Mouse (Mus musculus) CH12.LX (cell line): ENCODE results near the gene Lpar6.

Source experiments
- CTCF ChIP-seq, 2 experiments: IDR thresholded peaks in 1 of 2; conservative IDR thresholded peaks in 1 of 2; 2 replicates each; pipeline ENCODE4 v1.5.1; 2011 to 2012; ENCODE audit warnings: low read depth in 2 of 2, low read length in 2 of 2, improper control_type of control experiment in 1 of 2, inconsistent platforms in 1 of 2, mild to moderate bottlenecking in 1 of 2, moderate library complexity in 1 of 2
- EP300 ChIP-seq: IDR thresholded peaks from 2 replicates; pipeline ENCODE4 v1.6.1; 2011; ENCODE audit warnings: low read length, improper control_type of control experiment
- HCFC1 ChIP-seq: IDR thresholded peaks from 2 replicates; pipeline ENCODE4 v1.6.1; 2012; ENCODE audit warnings: low read depth, mild to moderate bottlenecking, inconsistent platforms, low read length, improper control_type of control experiment
- MAFK ChIP-seq: IDR thresholded peaks from 2 replicates; pipeline ENCODE4 v1.6.1; 2011; ENCODE audit warnings: low read length, improper control_type of control experiment; ENCODE audit not compliant: insufficient replicate concordance
- MEF2A ChIP-seq: IDR thresholded peaks from 2 replicates; pipeline ENCODE4 v1.6.1; 2014; ENCODE audit warnings: low read depth, mild to moderate bottlenecking, inconsistent platforms, low read length, improper control_type of control experiment, borderline replicate concordance
- MXI1 ChIP-seq: IDR thresholded peaks from 2 replicates; pipeline ENCODE4 v1.6.1; 2011; ENCODE audit warnings: mild to moderate bottlenecking, low read depth, low read length, improper control_type of control experiment
- MYC ChIP-seq: IDR thresholded peaks from 2 replicates; pipeline ENCODE4 v1.6.1; 2011; ENCODE audit warnings: low read depth, mild to moderate bottlenecking, improper control_type of control experiment, low read length
- POLR2A ChIP-seq: IDR thresholded peaks from 2 replicates; pipeline ENCODE4 v1.6.1; 2011; ENCODE audit warnings: low read depth, mild to moderate bottlenecking, improper control_type of control experiment, low read length
- POLR2AphosphoS2 ChIP-seq: IDR thresholded peaks from 2 replicates; pipeline ENCODE4 v1.6.1; 2011; ENCODE audit warnings: low read depth, low read length, improper control_type of control experiment
- RCOR1 ChIP-seq: conservative IDR thresholded peaks from 2 replicates; pipeline ENCODE4 v1.6.1; 2012; ENCODE audit warnings: low read depth, mild to moderate bottlenecking, inconsistent platforms, low read length, improper control_type of control experiment
- SIN3A ChIP-seq: IDR thresholded peaks from 2 replicates; pipeline ENCODE4 v1.6.1; 2012; ENCODE audit warnings: low read length, improper control_type of control experiment, inconsistent platforms
- TCF12 ChIP-seq: IDR thresholded peaks from 2 replicates; pipeline ENCODE4 v1.6.1; 2014; ENCODE audit warnings: low read depth, mild to moderate bottlenecking, inconsistent platforms, low read length, improper control_type of control experiment
- USF1 ChIP-seq: IDR thresholded peaks from 2 replicates; pipeline ENCODE4 v1.6.1; 2014; ENCODE audit warnings: low read depth, mild to moderate bottlenecking, inconsistent platforms, low read length, improper control_type of control experiment
- ZMIZ1 ChIP-seq: IDR thresholded peaks from 2 replicates; pipeline ENCODE4 v1.6.1; 2012; ENCODE audit warnings: low read depth, mild to moderate bottlenecking, inconsistent platforms, low read length, improper control_type of control experiment

- no peak for TF ChIP-seq CTCF (conservative IDR thresholded peaks at IDR 0.05 in 1 of 2, IDR thresholded peaks at IDR 0.05 in 1 of 2; ENCODE audit: low read depth in 2 of 2, low read length in 2 of 2)
- no peak for TF ChIP-seq MAFK
- TF ChIP-seq SIN3A, result no peak
- no peak for TF ChIP-seq TCF12
- no peak for TF ChIP-seq RCOR1
- no peak for TF ChIP-seq POLR2A
- TF ChIP-seq MYC, result no peak
- no peak for TF ChIP-seq USF1
- no peak for TF ChIP-seq EP300
- TF ChIP-seq HCFC1, result no peak
- TF ChIP-seq MXI1, result no peak
- TF ChIP-seq MEF2A, result no peak
- TF ChIP-seq ZMIZ1, result no peak
- no peak for TF ChIP-seq POLR2AphosphoS2
Measured at GRCm38 (mm10) chr14:73199058-73199457, 38.6 kb upstream of the Lpar6 start.
